Mouse (Mus musculus) embryonic facial prominence, embryonic 14.5 days (tissue): ENCODE measurements at regions not wholly inside any gene's neighbourhood (a gene's known extent, or its start where the extent isn't known, plus 50 kb on each side); places are given as distances from the start of the nearest gene placed in this dataset.
"Not testable (repeated sequence)": the region's sequence is repeated elsewhere in the genome, so short reads cannot be mapped to it uniquely, and the experiment has no call there.

Experiments
- ATAC-seq: fragments of 200-750 bp; cut with Nextera tagmentation; 2 replicates; pipeline ENCODE4 v1.8.0; 2017; ENCODE audit warnings: low read depth, moderate number of reproducible peaks, moderate TSS enrichment
- DNase-seq: peaks from one replicate; pipeline ENCODE4 v3.0.0-alpha.2; 2015; ENCODE audit warnings: low spot score
- H3K27ac ChIP-seq: fragments of 300-500 bp; sonication (generic); replicated peaks from 2 replicates; pipeline ENCODE4 v1.5.1; 2014; ENCODE audit warnings: low read depth, mild to moderate bottlenecking, low read length, moderate library complexity
- H3K27me3 ChIP-seq: fragments of 300-500 bp; sonication (generic); replicated peaks from 2 replicates; pipeline ENCODE4 v1.6.1; 2014; ENCODE audit warnings: low read length; ENCODE audit not compliant: control insufficient read depth, insufficient read depth
- H3K36me3 ChIP-seq: fragments of 300-500 bp; sonication (generic); 2 replicates; pipeline ENCODE4 v1.6.1; 2014; ENCODE audit warnings: low read length, mixed read lengths; ENCODE audit not compliant: control insufficient read depth, insufficient read depth
- H3K4me1 ChIP-seq: fragments of 300-500 bp; sonication (generic); 2 replicates; pipeline ENCODE4 v1.6.1; 2014; ENCODE audit warnings: antibody characterized with exemption, low read length; ENCODE audit not compliant: control insufficient read depth, insufficient read depth
- H3K4me2 ChIP-seq: fragments of 300-500 bp; sonication (generic); 2 replicates; pipeline ENCODE4 v1.6.1; 2014; ENCODE audit warnings: low read depth, mild to moderate bottlenecking, low read length, moderate library complexity, mixed read lengths
- H3K4me3 ChIP-seq: fragments of 300-500 bp; sonication (generic); 2 replicates; pipeline ENCODE4 v1.5.1; 2014; ENCODE audit warnings: low read depth, mild to moderate bottlenecking, low read length
- H3K9ac ChIP-seq: fragments of 300-500 bp; sonication (generic); 2 replicates; pipeline ENCODE4 v1.6.1; 2014; ENCODE audit warnings: low read depth, mild to moderate bottlenecking, low read length, moderate library complexity, mixed read lengths
- H3K9me3 ChIP-seq: fragments of 300-500 bp; sonication (generic); 2 replicates; pipeline ENCODE4 v1.6.1; 2016; ENCODE audit warnings: low read length; ENCODE audit not compliant: control insufficient read depth
- WGBS: fragments of 180-500 bp; shearing (Covaris S2); extraction: QIAGEN DNeasy Blood & Tissue Kit; methylation state at CpG from one replicate; pipeline ENCODE4 v1.1.7; 2014; 5-methylcytosine and 5-hydroxymethylcytosine counted together

DNA sequence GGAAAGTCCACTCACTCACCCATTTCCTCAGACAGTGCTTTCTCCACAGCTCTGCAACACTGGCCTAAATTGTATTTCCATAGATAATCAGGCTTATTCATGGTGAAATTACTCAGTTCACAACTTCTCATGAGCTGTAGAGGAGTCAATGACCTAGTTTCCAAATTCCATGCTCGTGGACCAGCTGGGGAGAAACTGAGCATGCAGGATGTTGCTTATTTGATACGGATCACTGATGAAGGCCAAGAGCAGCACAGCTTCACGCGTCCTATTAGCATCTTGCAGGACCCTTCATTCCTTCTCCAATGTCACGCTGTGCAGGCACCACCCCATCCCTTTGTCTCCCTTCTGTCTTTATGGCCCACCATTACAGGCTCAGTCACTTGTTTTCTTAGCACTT, 169.2 kb upstream of the Tsc22d2 start:
- Histone ChIP-seq H3K4me2 (no peak overlapping the region), H3K9ac (no peak overlapping the region), H3K4me3 (no peak overlapping the region), H3K27ac (no peak overlapping the region), H3K27me3 (no peaks in the 10 kb centered on the region), H3K4me1 (0 out of 2 replicates have a peak, but pooled peaks cover 4% of the 10 kb centered on the region), H3K9me3 (no peaks in the 10 kb centered on the region), H3K36me3 (no peaks in the 10 kb centered on the region)
- DNase-seq (peak; percentile 60), ATAC-seq (peak; percentile 60; the same call in 1 of the 2 replicates)
- 29% methylated on average over 5 of the region's 5 CpGs for WGBS

DNA sequence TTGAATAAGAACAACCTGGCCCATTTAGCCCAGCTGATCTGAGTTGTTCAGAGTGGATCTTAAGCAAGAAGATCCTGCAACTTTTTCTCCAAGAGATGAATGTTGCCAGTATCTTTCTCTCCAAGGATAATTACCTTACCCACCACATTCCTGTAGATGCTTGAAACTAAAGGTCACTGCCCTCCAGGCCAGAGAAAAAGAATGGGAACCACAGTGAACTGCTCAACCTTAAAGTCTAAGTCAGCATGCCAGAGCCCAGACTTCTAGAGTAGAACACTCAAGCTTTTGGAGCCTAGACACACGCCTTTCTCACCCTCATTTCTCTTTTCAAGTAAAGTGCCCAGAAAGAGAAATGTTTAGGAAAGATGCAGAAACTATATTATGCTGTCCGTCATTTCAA, 166.5 kb upstream of the Tsc22d2 start:
- DNase-seq (no peak), ATAC-seq (no peak)
- Histone ChIP-seq H3K27me3 (no peaks in the 10 kb centered on the region), H3K4me2 (no peak overlapping the region), H3K9ac (no peak overlapping the region), H3K4me1 (0 out of 2 replicates have a peak, but pooled peaks cover 4% of the 10 kb centered on the region), H3K27ac (no peak overlapping the region), H3K36me3 (no peaks in the 10 kb centered on the region), H3K9me3 (no peaks in the 10 kb centered on the region), H3K4me3 (no peak overlapping the region)
- 81% methylated on average over 2 of the region's 2 CpGs for WGBS

DNA sequence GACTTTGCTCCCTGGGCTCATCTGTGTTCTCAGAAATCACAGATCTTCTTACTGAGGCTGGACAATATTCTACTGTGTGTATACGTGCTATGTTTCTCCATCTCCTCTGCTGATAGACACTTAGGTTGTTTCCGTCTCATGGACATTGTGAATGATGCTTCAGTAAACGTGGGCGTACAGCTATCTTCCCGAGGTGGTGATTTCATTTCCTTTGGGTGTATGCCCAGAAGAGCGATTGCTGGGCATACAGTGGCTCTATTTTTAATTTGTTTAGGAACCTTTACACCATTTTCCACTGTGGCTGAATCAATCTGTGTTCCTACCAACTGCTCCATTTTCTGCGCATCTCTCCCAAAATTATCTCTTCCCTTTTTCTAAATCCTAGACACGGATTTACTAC, 160.6 kb upstream of the Tsc22d2 start:
- H3K27me3 ChIP-seq: no peaks in the 10 kb centered on the region
- no peaks in the 10 kb centered on the region for H3K9me3 ChIP-seq
- no peak overlapping the region for H3K27ac ChIP-seq
- no peak overlapping the region for H3K9ac ChIP-seq
- ATAC-seq: no peak
- H3K4me2 ChIP-seq: no peak overlapping the region
- no peaks in the 10 kb centered on the region for H3K36me3 ChIP-seq
- no peak overlapping the region for H3K4me3 ChIP-seq
- whole genome bisulfite sequencing: 70% methylated on average over 8 of the region's 8 CpGs
- H3K4me1 ChIP-seq: no peaks in the 10 kb centered on the region
- DNase-seq: peak; percentile 20

DNA sequence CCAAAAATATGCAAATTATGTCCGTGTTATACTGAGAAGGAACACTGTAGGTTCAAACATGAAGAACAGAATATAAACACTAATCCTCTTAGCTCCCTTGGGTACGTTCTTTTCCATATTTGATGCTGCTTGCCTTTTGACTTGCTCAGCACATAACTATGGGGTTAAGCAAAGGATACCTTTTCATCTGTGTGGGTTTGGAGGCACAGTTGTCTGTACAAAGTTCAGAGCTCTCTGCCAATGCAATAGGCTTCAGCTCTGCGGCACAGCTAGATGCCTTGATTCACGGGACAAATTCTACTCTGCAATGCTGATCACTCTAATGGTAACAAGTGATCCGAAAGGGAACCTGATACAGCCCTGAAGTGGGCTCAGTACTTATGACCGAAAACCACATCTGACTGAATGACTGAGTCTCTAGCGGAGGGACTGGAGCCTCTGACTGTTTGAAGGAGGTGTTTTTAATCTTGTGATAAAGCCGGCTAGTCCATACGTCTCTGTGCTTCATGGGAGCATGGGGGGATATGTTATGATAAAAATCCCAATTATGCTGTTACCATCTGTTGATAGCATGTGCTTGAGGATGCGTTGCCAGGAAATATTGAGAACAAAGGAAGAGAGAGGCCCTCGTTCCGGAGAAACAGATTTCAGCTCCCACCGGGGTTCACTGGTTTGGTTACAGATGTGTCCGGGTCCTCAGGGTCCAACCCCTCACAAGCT, 146.7 kb upstream of the Tsc22d2 start:
- WGBS: 55% methylated on average over 14 of the region's 14 CpGs
- H3K4me1 ChIP-seq: 0 out of 2 replicates have a peak, but pooled peaks cover 5% of the 10 kb centered on the region
- no peak overlapping the region for H3K4me2 ChIP-seq
- H3K4me3 ChIP-seq: no peak overlapping the region
- DNase-seq (peak; percentile 66), ATAC-seq (peak; percentile 63)
- no peak overlapping the region for H3K9ac ChIP-seq
- no peaks in the 10 kb centered on the region for H3K36me3 ChIP-seq
- H3K9me3 ChIP-seq: no peaks in the 10 kb centered on the region
- peak overlapping the region; percentile 58 for H3K27ac ChIP-seq
- H3K27me3 ChIP-seq: no peaks in the 10 kb centered on the region

- not testable (repeated sequence) for ATAC-seq, H3K4me1 ChIP-seq, DNase-seq, H3K4me3 ChIP-seq, H3K27me3 ChIP-seq, H3K9ac ChIP-seq, H3K36me3 ChIP-seq, H3K27ac ChIP-seq, H3K4me2 ChIP-seq, H3K9me3 ChIP-seq
- WGBS: no CpG with 5 or more reads among the region's 4 CpGs
Measured at GRCm38 (mm10) chr3:58271441-58271840, 143.1 kb upstream of the Tsc22d2 start.

- H3K36me3 ChIP-seq: no peaks in the 10 kb centered on the region
- ATAC-seq (peak; percentile 53; the same call in 1 of the 2 replicates), DNase-seq (no peak)
- WGBS: 53% methylated on average over 6 of the region's 6 CpGs
- H3K4me2 ChIP-seq: 0 out of 2 replicates have a peak overlapping the region, but pooled peaks have one; percentile 6
- H3K4me1 ChIP-seq: no peaks in the 10 kb centered on the region
- H3K27ac ChIP-seq: no peak overlapping the region; the same call in 1 of the 2 replicates
- H3K4me3 ChIP-seq: no peak overlapping the region
- no peak overlapping the region for H3K9ac ChIP-seq
- no peaks in the 10 kb centered on the region for H3K9me3 ChIP-seq
- H3K27me3 ChIP-seq: no peaks in the 10 kb centered on the region
Measured at GRCm38 (mm10) chr3:58281291-58281690, 133.2 kb upstream of the Tsc22d2 start.

DNA sequence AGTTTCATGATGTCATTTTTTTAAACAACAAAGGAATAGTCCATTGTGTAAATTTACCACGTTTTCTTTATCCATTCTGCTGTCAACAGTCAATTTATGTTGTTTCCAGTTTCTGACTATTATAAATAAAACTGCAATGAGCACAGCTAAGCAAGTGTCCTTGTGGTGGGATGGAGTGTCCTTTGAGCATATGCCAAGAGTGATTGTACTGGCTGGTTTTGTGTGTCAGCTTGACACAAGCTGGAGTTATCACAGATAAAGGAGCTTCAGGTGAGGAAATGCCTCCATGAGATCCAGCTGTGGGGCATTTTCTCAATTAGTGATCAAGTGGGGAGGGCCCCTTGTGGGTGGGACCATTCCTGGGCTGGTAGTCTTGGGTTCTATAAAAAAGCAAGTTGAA, 130.1 kb upstream of the Tsc22d2 start:
- not testable (repeated sequence) for H3K4me2 ChIP-seq, DNase-seq, H3K27me3 ChIP-seq, H3K9me3 ChIP-seq, H3K9ac ChIP-seq, H3K4me1 ChIP-seq, ATAC-seq, H3K27ac ChIP-seq, H3K36me3 ChIP-seq, H3K4me3 ChIP-seq
- 36% methylated on average over 1 of the region's 1 CpGs for WGBS

- no peak overlapping the region for H3K4me3 ChIP-seq
- H3K4me1 ChIP-seq: no peaks in the 10 kb centered on the region
- no peak overlapping the region for H3K9ac ChIP-seq
- H3K27ac ChIP-seq: no peak overlapping the region
- 83% methylated on average over 5 of the region's 5 CpGs for WGBS
- H3K27me3 ChIP-seq: no peaks in the 10 kb centered on the region
- no peaks in the 10 kb centered on the region for H3K36me3 ChIP-seq
- ATAC-seq (no peak), DNase-seq (no peak)
- no peaks in the 10 kb centered on the region for H3K9me3 ChIP-seq
- no peak overlapping the region for H3K4me2 ChIP-seq
Measured at GRCm38 (mm10) chr3:58295810-58296209, 118.7 kb upstream of the Tsc22d2 start.

DNA sequence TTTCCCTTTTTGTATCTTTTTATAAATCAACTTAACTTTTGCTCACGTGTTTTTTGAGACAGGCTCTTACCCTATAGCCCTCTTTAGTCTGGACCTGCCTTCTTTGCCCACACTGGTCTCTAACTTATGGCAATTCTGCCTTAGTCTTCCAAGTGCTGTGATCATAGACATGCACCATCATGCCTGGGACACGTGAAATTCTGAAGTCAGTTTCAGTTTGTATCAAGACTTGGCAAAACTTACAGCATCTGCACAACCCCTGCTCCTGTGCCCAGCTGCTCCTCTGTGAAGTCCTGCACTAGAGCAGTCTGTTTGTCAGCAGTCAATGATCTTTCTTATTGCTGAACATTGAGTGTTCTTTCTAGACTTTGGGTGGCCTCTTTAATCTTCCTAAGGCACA, 114.3 kb upstream of the Tsc22d2 start:
- no peak for DNase-seq
- Histone ChIP-seq H3K27me3 (no peaks in the 10 kb centered on the region), H3K9ac (no peak overlapping the region), H3K4me2 (no peak overlapping the region), H3K27ac (no peak overlapping the region), H3K4me1 (peaks cover 4% of the 10 kb centered on the region), H3K4me3 (no peak overlapping the region), H3K9me3 (no peaks in the 10 kb centered on the region), H3K36me3 (no peaks in the 10 kb centered on the region)
- no peak for ATAC-seq
- 58% methylated on average over 2 of the region's 2 CpGs for WGBS
